Mouse (Mus musculus) gastrocnemius, postnatal 4 days (tissue): ENCODE results near the gene Spata46. TPM values are rescaled to one million over a fixed set of nuclear protein-coding genes. Genes with fewer than 3 reads are reported as not detected.

Source experiments
- DNase-seq, 2 experiments: peaks; one replicate each; pipeline ENCODE4 v3.0.0; 2021 to 2022; ENCODE audit warnings: low spot score in 2 of 2, mixed read lengths in 2 of 2
- long read RNA-seq, 2 experiments: library from polyadenylated mRNA; stranded (forward); transcript quantifications; one replicate each; pipeline ENCODE4 v2.0.0; 2021
- total RNA-seq, 2 experiments: library from RNA; stranded (reverse); gene quantifications; 2 replicates each; pipeline ENCODE4 v1.2.3; 2021

Gene Spata46
- not detected for total RNA-seq
- long read RNA-seq, experiment 1, partial matches to known transcripts: 0 of 2 reads
- long read RNA-seq, experiment 1, other reads (novel, unspliced or antisense): 2 of 2 reads
- long read RNA-seq, experiment 2, partial matches to known transcripts: 0 of 2 reads
- long read RNA-seq, experiment 2, other reads (novel, unspliced or antisense): 2 of 2 reads

DNA sequence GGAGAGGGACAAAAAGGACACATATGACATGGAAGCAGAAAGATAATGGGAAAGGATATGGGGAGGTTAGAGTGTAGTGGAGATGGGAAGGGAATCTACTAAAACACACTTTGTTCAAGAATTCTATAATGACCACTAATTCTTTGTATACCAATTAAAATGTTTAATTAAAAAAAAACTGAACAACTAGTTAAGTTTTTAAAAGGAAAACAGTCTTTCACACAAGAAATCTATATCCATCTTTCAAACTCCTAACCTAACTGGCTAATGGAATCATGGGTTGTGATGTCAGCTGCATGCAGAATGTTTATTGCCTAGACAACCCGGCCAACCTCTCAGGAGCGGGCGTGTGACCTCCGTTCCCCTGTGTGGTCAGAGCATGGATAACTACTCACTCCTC, at the start of gene Spata46:
Gene Spata46, plus strand, starts transcription at position 301 of the 400 bp plus-strand sequence.
- no peak for DNase-seq

DNA sequence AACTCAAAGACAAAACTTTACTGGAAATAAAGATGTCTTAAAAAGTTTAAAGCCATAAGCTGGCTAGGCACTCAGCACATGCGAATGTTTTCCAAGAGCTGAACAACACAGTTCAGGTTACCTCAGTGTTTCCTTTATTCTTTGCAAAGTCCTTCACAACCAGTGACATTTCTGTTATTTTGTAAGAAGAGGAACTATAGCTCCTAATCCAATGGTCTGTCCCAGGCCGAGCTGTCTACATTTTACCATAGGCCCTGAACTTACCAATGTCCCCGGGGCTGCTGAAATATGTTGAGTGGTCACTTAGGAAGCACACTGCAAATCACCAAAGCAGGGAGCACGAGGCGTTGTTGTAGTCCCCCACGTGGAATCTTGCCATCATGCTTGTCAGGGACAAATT, 38.3 kb upstream of the Spata46 start:
- DNase-seq: no peak

DNA sequence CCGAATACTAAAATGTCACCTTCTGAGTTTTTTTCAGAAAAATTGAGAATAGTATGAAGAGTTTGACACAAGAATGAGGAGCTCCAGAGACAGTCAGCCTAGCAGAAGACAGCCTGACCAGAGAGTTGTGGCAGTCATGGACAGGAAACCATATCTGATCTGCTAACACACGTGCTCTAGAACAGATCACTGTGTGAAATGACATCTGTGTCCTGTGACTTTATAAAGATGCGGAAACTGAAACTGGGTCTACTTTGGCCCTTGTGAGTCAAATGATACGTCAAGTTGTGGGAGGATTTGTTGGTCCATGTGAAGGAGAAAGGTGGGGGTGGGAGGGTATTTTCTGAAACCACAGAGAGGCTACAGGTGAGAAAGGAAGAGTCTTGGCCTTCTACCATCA, 37.9 kb upstream of the Spata46 start:
- DNase-seq: no peak

GRCm38 (mm10) chr1:170273252-170273651, 35.4 kb upstream of the Spata46 start:
- no peak for DNase-seq

DNA sequence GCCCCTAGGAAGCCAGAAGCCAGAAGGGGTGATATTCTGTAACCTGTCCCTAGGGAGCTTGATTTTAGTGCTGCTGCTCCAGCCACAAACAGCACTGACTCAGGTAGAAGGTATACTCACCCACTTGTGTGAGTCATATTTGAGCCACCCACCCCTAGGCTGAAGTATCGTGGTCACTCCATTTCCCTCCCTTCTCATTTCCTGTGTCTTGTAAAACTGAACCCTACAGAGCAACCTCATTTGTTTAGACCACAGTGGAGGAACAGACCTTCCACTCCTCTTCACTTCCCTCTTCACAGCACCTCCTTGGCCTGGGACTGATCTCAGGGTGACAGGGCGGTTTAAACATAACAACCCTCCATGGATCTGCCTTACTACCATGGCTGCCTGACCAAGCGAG, 31.6 kb upstream of the Spata46 start, which contains the start of gene Sh2d1b1:
Gene Sh2d1b1, plus strand, starts transcription at position 305 of the 400 bp plus-strand sequence.
- DNase-seq: no peak

DNA sequence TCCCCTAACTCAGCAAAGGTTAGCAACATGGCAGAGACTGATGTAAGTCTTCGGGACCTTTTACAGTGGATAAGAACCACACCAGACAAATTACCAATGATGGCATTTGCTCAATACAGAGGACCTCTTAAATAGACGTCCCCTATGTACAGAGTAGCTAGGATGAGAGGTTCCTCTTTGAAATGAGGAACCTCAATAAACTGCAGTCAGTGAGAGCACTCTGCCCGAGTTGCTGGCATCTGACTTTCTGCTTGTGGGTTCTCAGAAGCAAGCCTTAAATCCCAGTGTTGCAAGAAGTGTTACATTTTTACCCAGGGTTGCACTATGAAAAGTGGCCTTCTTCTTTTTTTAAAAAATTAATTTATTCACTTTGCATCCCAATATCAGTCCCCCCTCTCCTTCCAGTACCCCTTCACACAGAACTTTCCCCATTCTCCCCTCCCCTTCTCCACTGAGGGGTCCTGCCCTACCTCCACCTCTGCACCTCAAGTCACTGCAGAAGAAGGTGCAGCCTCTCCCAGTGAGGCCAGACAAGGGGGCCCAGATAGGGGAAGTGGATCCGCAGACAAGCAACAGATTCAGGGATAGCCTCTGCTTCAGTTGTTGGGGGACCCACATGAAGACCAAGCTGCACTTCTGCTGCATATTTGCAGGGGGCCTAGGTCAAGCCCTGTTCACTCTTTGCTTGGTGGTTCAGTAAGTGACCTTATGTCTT, 26.0 kb upstream of the Spata46 start:
- no peak for DNase-seq

DNA sequence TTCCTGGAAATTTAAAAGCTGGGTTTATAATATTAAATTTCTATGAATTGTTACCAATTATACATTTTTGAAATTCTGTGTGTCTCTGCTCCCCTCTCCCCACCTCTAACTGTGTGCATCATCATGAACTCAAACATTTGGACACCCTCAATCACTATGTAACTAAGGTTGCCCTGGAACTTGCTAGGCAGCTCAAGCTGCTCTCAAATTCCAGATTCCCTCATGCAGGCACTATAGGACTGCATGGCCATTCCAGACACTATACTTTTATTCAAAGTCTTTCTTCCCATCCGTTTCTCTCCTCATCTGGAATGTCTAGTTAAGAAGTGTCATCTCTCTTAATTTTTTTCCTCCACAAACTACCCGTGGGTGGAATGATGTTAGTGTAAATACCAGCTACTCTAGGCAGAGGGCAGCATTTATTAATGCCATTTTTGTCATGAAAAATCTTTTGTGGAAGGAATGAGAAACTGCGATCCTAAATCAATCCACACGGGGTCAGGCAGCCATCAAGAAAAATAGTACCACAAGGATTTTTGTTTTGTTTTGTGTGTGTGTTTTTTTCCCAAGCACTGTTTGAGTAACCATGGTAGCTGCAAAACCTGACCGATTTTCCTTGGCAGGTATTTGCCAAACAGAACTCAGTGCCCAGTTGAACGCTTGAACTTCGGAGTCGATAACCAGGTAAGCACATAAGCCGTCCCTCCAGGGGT, 16.2 kb upstream of the Spata46 start:
- DNase-seq: no peak

- DNase-seq: no peak
Observed at GRCm38 (mm10) chr1:170293257-170293656, 15.3 kb upstream of the Spata46 start.

DNA sequence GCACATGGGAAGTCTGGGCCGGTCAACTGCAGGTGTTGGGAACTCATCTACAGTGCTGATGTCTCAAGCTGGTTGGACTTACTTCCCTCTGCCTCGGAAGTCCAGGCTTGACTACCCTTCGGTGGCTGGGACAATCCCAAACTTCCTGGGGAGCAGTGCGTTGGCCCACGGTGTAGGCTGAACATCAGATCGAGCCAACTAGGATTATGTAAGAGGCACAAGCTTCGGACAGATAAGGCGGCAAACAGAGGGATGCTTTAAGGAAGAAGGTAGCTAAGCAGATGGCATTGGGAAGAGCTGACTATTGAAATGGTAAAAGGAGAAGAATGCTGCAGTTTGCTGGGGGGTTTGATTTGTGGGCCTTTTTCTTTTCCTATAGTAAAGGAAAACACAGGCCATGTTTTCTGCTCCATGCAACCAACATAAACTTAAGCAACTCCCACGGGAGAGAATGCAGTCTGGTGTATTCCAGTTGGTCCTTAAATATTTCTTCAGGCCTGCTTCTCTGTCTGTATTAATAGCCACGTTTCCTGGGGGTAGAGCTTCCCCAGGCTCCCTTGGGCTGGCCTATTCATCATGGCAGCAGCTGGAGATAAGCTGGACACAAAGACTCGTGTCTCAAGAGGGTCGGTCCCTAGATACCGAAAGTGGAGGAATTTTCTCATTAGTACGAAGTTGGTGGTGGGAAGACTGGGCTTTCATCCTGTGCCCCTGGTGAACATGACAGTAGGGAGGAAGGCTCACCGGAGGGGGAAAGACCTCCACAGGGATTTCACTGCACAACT, 13.6 kb upstream of the Spata46 start:
- no peak for DNase-seq

DNA sequence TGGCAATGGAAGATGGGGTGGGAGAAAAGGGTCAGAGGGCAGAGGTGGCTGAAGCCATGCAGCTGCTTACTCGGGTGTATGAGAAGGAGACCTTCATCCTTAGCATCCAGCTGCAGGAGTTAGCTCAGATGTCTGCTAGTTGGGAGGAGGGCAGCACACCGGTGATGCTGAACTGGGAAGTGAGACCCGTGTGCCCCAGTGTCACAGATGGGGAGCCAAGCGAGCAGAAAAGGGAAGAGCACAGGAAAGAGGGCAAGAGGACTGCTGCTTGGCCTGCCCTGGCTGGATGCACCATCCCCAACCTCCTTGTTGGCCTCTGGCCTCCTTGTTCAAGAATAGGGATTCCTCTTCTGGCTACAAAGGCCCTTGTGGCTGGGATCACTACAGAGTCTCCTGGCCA, 9.1 kb upstream of the Spata46 start:
- DNase-seq: no peak

DNA sequence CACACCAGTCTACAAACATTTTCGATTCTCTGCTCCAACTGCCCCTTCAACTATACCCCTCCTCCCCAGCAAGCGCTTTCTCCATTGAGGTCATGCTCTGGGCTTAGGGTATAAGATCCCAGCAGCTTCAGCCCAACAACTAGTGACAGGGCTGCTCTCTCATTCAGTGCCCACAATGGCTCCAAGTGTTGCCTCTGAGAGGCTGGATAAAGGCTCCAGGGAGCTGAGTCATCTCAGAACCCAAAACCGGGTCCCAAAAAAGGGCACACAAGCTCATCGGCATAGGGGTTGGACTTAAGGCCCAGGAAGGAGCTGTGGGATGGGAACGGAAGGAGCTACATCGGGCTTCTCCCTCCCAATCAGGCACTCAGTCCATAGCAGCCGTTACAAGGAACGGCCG, 6.9 kb upstream of the Spata46 start:
- no peak for DNase-seq

- no peak for DNase-seq
Observed at GRCm38 (mm10) chr1:170302456-170302855, 6.1 kb upstream of the Spata46 start.

DNA sequence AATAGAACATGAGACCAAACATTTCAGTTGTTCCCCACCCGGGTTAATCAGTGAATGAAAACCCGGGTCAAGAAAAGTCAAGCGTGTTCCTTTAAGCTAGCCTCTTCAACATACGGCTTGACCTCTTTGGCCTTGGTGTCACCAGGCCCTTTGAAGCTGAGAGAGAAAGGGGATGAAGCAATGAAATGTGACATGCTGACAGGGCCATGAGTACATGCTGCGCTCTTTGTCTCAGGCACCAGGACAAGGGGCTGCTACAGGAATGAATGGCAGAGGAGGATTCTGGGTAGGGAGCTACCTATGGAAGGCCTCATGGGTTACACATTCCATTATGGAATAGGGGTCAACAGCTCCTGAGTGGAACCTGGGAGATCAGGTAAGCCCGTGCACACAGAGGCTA, 5.5 kb upstream of the Spata46 start:
- DNase-seq: no peak

- DNase-seq: no peak
Observed at GRCm38 (mm10) chr1:170305002-170305401, 3.6 kb upstream of the Spata46 start.

DNA sequence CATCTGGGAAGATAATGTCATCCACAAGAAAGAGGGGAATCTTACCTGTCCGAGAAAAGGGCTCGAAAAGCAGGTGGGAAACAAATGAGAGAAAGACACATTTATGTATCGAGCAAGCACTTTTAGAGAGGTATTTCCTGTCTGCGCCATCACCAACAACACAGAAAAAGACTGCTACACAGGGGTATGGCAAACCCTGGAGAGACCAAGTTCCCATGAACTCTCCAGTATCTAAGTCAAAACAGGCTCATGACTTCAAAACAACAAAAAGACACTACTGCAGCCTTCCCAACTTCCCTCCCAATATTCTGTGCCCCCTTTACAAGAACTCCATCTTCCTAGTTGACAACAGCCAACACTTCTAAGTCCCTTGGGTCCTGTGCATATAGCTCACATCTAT, 2.4 kb upstream of the Spata46 start, which contains the start of gene Gm7694:
Gene Gm7694, minus strand, starts transcription at position 101 of the 400 bp plus-strand sequence.
- no peak for DNase-seq

- no peak for DNase-seq
Observed at GRCm38 (mm10) chr1:170311431-170311830, 2.8 kb downstream of the Spata46 start.

DNA sequence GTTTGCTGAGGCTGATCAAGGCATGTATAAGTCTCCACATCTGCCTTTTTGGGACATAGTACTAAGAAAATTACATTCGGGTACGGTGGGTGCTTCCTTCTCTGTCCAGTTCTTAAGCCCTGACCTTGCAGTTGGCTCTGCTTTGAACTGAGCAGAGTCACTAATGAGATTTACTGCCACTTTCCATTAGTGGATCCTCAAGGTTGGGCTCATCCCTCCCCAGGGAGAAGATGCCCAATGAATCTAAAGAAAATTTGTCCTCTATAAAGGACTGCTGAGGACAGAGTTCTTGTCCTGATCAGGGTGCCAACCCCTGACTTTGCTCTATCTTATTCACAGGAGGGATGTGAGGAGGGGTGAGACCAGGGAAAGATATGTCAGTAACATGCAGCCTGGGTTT, 13.4 kb downstream of the Spata46 start:
- DNase-seq: no peak

DNA sequence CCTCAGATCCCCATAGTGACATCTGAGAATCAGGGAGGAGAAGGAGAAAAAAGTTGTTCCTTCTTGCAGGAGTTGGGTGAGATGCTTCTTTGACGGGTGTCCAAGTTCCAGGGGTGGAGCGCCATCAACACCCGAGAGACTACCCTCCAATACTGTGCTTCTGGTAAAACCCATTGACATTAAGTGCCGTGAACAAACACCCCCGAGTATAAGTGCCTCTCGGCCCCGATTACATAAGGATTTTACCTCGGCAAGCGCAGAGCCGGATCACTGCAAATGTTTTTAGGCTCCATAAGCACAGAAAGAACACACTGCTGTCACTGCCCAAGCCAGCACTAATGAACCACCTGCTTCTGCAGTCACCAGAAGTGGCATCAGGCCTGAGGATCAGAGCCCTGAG, 14.4 kb downstream of the Spata46 start:
- no peak for DNase-seq

- no peak for DNase-seq
Observed at GRCm38 (mm10) chr1:170324312-170324711, 15.7 kb downstream of the Spata46 start.

DNA sequence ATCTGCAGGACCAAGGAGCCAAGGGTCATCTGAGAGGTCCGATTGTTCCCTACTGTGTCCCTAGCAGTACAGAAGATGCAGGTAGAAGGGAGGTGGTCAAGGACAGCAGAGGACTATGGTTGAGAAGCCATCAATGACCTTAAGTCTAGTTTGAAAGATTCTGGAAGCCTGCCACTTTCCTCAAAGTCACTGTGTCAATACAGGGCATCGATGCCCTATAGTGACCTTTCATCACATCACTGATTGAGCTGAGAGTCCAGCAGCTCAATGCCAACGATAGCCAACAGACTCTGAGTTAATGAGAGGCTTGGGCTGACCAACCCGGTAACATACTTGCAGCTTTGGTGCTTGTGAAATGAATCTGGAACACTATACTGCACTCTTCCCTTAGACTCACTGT, 16.7 kb downstream of the Spata46 start:
- no peak for DNase-seq

DNA sequence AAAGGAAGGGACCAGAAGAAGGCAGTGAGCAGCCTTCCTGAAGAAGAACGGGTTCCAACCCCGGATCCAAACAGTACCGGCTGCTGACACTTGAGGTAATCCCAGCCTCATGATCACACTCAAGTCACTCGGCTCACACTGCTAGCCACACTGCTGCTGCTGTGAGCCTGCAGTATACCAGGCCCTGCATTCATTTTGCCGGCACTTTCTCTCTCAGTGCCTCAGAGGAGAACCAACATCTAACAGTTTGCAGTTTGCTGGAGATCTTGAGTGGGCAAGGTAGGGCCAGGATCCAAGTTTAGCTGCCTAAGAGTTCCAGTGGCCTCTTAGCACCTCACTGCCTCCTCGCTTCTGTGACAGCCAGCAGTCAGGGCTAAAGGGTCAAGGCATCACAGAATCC, 23.3 kb downstream of the Spata46 start:
- DNase-seq: no peak

DNA sequence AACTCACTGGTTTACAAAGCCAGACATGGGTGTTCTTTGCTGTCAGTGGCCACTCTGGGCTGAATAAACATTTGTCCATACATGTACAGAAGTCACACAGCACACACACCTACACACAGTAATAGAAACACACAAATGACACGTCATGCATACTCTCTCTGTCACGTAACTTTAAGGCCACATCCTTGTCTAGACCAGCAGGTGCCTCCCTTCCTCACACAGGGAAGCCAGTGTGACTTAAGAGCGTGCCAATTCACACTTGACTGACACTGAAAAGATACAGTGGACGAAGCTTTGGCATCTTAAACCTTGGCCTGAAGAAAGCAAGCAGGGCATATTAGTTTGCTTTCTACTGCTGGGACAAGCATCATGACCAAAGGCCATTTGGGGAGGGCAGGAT, 24.2 kb downstream of the Spata46 start:
- DNase-seq: no peak
